Mouse (Mus musculus) macrophage (primary cell): Measurements from ENCODE around the gene Hic2. TPM values are rescaled to one million over a fixed set of nuclear protein-coding genes. Genes with fewer than 3 reads are reported as not detected.

Experiments used
- H3K27ac ChIP-seq: fragments of 350-480 bp; formaldehyde crosslinking; 2 replicates; pipeline ENCODE4 v1.9.0; 2021
- H3K36me3 ChIP-seq: fragments of 350-480 bp; formaldehyde crosslinking; 2 replicates; pipeline ENCODE4 v1.9.0; 2021; ENCODE audit errors: inconsistent target
- H3K4me3 ChIP-seq: fragments of 350-480 bp; formaldehyde crosslinking; 2 replicates; pipeline ENCODE4 v1.9.0; 2021; ENCODE audit errors: inconsistent target
- H3K79me2 ChIP-seq: fragments of 350-480 bp; formaldehyde crosslinking; 2 replicates; pipeline ENCODE4 v1.9.0; 2021; ENCODE audit errors: inconsistent target
- WGBS: methylation state at CpG from one replicate; pipeline ENCODE4 v1.1.7; 2026; ENCODE audit warnings: inconsistent platforms; ENCODE audit not compliant: missing documents; 5-methylcytosine and 5-hydroxymethylcytosine counted together
- polyA plus RNA-seq: library from polyadenylated mRNA; stranded (reverse); fragments of 250-400 nt; gene quantifications from 3 replicates; pipeline ENCODE4 v1.2.4, GENCODE M21; 2018; ENCODE audit warnings: inconsistent platforms

Hic2 gene
- polyA plus RNA-seq, 1 experiment from 2014 or later: 1.4 TPM

DNA sequence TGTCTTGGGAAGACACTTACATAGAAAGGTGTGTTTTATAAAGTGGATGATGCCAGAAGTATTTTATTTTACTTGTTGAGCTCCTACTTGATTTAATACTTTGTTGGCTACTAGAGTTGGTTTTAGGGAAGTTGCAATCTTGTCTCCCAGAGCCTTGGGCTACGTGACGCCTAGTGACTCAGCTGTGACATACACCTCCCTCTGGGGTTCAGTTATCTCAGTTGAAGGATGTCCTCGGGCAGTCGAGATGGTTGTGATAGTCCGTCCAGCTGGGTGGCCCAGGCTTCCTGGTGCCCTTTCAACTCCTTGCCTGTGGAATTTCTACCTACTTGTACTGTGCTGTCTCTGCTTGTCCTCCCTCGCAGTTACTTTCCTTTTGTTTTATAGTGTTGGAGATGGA lies 15.8 kb downstream of the Hic2 start:
- Histone ChIP-seq H3K36me3 (no peaks in the 10 kb centered on the region), H3K27ac (no peak overlapping the region), H3K4me3 (no peak overlapping the region), H3K79me2 (peaks cover 16% of the 10 kb centered on the region; the same call in 1 of the 2 replicates)
- 15% methylated on average over 6 of the region's 6 CpGs for WGBS

DNA sequence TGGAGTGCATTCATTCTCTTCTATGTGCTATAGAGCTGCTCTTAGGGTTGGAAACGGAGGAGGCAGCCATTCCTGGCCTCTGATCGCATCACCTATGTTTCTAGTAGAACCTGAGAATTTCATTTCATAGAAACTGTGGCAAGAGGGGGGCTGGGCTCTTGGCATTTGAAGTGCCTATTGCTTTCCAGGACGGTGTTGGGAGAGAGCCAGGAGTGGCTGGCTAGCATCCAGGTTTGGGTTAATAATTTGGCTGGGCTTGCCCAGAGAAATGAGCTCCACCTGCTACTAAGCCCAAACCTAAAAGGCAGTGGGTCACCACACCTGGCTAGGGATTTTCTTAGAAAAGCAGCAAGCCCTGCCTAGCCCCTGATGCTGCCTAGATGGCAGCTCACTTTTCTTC lies 18.2 kb downstream of the Hic2 start:
- Histone ChIP-seq H3K36me3 (no peaks in the 10 kb centered on the region), H3K79me2 (peaks cover 13% of the 10 kb centered on the region; the same call in 1 of the 2 replicates), H3K4me3 (no peak overlapping the region), H3K27ac (no peak overlapping the region)
- WGBS: 87% methylated on average over 3 of the region's 3 CpGs

GRCm38 (mm10) chr16:17252086-17252726 lies 18.8 kb downstream of the Hic2 start:
- no peak overlapping the region for H3K4me3 ChIP-seq
- H3K27ac ChIP-seq: no peak overlapping the region
- 83% methylated on average over 3 of the region's 3 CpGs for WGBS
- peaks cover 13% of the 10 kb centered on the region; the same call in 1 of the 2 replicates for H3K79me2 ChIP-seq
- no peaks in the 10 kb centered on the region for H3K36me3 ChIP-seq

DNA sequence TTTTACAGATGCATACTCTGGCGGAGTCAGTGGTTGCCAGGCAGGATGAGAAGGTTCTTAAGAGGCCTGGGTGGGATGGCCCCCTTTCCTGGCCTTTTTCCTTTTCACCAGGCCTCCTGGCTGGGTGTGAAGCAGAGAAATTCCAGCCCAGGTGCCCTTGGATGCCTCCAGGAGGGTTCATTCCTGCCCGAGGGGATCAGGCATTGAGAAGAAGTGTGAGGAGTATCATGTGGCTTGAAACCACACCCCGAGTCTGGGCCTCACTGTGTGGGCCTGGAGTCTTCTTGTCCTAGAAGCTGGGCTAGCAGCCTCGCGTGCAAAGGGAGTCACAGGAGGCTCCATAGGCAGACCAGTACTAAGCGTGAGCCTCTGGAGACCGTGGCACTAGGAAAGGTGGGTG lies 19.5 kb downstream of the Hic2 start:
- Histone ChIP-seq H3K4me3 (no peak overlapping the region), H3K79me2 (peaks cover 13% of the 10 kb centered on the region; the same call in 1 of the 2 replicates), H3K27ac (no peak overlapping the region), H3K36me3 (peaks cover 2% of the 10 kb centered on the region; the same call in 1 of the 2 replicates)
- WGBS: 95% methylated on average over 7 of the region's 7 CpGs

- 91% methylated on average over 4 of the region's 4 CpGs for WGBS
- H3K27ac ChIP-seq: no peak overlapping the region
- peaks cover 13% of the 10 kb centered on the region; the same call in 1 of the 2 replicates for H3K79me2 ChIP-seq
- H3K4me3 ChIP-seq: no peak overlapping the region
- H3K36me3 ChIP-seq: peaks cover 13% of the 10 kb centered on the region
These were observed 20.7 kb downstream of the Hic2 start for GRCm38 (mm10) chr16:17254005-17254597.

- peaks cover 13% of the 10 kb centered on the region for H3K36me3 ChIP-seq
- H3K4me3 ChIP-seq: no peak overlapping the region
- peaks cover 4% of the 10 kb centered on the region; the same call in 1 of the 2 replicates for H3K79me2 ChIP-seq
- WGBS: 93% methylated on average over 2 of the region's 2 CpGs
- no peak overlapping the region for H3K27ac ChIP-seq
These were observed 21.9 kb downstream of the Hic2 start for GRCm38 (mm10) chr16:17255270-17255669.

DNA sequence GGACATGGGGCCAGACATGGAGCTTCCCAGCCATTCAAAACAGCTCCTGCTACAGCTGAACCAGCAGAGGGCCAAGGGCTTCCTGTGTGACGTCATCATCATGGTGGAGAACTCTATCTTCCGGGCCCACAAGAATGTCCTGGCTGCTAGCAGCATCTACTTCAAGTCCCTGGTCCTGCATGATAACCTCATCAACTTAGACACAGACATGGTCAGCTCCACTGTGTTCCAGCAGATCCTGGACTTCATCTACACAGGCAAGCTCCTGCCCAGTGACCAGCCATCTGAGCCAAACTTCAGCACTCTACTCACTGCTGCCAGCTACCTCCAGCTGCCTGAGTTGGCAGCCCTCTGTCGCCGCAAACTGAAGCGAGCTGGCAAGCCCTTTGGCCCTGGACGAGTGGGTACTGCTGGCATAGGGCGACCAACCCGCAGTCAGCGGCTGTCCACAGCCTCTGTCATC lies 24.0 kb downstream of the Hic2 start:
- peaks cover 13% of the 10 kb centered on the region for H3K36me3 ChIP-seq
- H3K27ac ChIP-seq: no peak overlapping the region
- WGBS: 81% methylated on average over 9 of the region's 9 CpGs
- no peak overlapping the region for H3K4me3 ChIP-seq
- H3K79me2 ChIP-seq: no peaks in the 10 kb centered on the region

DNA sequence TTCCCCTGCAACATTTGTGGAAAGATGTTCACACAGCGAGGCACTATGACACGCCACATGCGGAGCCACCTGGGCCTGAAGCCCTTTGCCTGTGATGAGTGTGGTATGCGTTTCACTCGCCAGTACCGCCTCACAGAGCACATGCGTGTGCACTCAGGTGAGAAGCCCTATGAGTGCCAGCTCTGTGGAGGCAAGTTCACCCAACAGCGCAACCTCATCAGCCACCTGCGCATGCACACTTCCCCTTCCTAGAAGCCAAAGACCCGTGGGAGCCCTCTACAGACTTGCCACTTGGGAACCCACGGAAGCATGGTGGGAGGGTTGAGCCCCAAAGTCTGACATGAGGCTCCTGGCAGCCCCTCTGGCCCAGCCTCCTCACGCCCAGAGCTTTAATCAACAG lies 25.5 kb downstream of the Hic2 start:
- H3K27ac ChIP-seq: no peak overlapping the region
- peaks cover 13% of the 10 kb centered on the region for H3K36me3 ChIP-seq
- 88% methylated on average over 12 of the region's 12 CpGs for WGBS
- H3K4me3 ChIP-seq: no peak overlapping the region
- H3K79me2 ChIP-seq: no peaks in the 10 kb centered on the region

DNA sequence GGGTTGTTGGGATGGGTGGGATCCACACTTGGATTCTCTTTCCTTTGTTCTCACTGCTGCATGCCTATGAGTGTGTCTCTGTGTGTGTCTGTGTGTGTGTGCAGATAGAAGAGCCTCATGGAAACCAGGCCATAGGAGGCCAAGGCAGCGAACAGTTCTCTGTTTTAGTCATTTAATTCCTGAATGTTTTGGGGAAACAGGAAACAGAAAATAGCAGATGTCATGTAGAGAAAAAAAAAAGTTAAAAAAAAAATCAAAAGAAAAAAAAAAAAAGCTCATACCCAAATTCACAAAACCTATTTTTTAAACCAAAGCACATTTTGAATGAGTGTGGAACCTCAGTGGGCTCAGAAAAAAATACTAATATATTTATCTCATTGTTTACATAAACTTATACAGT lies 28.0 kb downstream of the Hic2 start:
- 67% methylated on average over 1 of the region's 1 CpGs for WGBS
- Histone ChIP-seq H3K79me2 (no peaks in the 10 kb centered on the region), H3K36me3 (peaks cover 13% of the 10 kb centered on the region), H3K27ac (no peak overlapping the region), H3K4me3 (no peak overlapping the region)

DNA sequence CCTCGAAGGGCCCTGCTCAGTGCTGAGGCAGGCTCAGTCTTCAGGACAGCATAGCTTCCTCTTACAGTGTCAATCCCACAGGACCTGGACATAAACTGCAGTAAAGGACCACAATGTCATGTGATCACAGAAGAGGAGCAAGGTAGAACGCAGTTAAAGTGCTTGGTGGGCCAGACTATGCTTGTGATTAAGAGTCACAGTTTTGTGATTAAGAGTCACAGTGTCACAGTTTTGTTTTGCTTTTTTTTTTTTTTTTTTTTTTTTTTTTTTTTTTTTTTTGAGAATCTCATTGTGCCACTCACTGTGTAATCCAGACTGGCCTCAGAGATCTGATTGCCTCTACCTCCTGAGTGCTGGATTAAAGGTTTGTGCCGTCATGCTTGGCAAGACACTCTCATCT lies 32.7 kb downstream of the Hic2 start:
- no peak overlapping the region for H3K4me3 ChIP-seq
- no peaks in the 10 kb centered on the region for H3K36me3 ChIP-seq
- 83% methylated on average over 3 of the region's 3 CpGs for WGBS
- no peak overlapping the region for H3K27ac ChIP-seq
- H3K79me2 ChIP-seq: no peaks in the 10 kb centered on the region

DNA sequence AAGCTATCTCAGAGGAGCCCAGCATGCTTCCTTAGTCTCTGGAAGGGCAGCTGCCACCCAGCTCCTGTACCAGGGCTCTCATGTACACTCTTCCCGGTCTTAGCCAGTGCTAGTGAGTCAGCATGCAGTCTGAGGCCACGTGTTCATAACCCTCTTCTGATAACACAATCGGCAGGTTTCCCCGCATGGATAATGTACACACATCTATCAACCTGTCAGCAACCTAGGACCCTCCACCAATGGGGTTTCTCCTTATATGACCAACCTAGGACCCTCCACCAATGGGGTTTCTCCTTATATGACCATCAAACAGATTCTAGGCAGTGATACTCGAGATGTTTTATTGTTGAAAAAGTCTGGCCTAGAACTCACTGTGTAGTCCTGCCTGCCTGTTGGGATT lies 34.6 kb downstream of the Hic2 start:
- Histone ChIP-seq H3K36me3 (no peaks in the 10 kb centered on the region), H3K27ac (no peak overlapping the region), H3K4me3 (no peak overlapping the region), H3K79me2 (no peaks in the 10 kb centered on the region)
- WGBS: 77% methylated on average over 5 of the region's 5 CpGs

DNA sequence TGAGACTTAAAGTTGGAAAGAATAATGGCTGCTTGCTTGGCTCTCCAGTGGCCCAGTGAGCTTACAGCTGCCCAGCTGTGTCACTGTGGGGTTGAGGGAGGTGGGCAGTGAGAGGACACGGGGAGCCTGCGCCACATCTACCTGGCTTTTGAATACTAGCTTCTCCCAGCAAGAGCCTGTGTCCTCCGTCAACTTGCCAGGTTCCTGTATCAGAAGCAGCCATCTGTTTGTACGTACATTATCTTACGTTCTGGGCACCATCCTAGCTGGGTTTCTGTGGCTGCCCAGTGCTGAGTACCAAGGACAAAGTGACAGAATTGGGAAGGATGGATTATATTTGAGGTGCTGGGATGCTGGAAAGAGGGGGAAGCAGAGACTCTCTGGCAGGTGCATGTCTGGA lies 36.5 kb downstream of the Hic2 start:
- Histone ChIP-seq H3K4me3 (no peak overlapping the region), H3K36me3 (no peaks in the 10 kb centered on the region), H3K79me2 (no peaks in the 10 kb centered on the region), H3K27ac (no peak overlapping the region)
- 93% methylated on average over 5 of the region's 5 CpGs for WGBS

DNA sequence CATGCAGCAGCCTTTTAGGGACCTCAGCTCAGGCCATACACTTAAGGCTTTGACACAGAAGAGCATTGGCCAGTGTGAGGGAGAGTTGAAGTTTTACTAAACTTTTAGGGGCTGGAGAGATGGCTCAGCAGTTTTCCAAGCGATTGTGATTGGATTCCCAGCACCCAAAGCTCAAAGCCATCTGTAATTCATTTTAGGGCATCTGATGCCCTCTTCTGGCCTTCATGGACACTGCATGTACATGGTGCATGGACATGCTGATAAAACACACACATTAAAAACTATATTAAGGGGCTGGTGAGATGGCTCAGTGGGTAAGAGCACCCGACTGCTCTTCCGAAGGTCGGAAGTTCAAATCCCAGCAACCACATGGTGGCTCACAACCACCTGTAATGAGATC lies 37.8 kb downstream of the Hic2 start:
- H3K36me3 ChIP-seq: no peaks in the 10 kb centered on the region
- WGBS: 76% methylated on average over 4 of the region's 4 CpGs

GRCm38 (mm10) chr16:17271856-17272255 lies 38.5 kb downstream of the Hic2 start:
- 80% methylated on average over 4 of the region's 6 CpGs for WGBS
- H3K4me3 ChIP-seq: no peak overlapping the region
- no peaks in the 10 kb centered on the region for H3K36me3 ChIP-seq
- no peak overlapping the region for H3K27ac ChIP-seq
- no peaks in the 10 kb centered on the region for H3K79me2 ChIP-seq

More for the DNA sequence above, 37.8 kb downstream of the Hic2 start:
- no peak overlapping the region for H3K4me3 ChIP-seq
- no peak overlapping the region for H3K27ac ChIP-seq
- H3K79me2 ChIP-seq: no peaks in the 10 kb centered on the region

DNA sequence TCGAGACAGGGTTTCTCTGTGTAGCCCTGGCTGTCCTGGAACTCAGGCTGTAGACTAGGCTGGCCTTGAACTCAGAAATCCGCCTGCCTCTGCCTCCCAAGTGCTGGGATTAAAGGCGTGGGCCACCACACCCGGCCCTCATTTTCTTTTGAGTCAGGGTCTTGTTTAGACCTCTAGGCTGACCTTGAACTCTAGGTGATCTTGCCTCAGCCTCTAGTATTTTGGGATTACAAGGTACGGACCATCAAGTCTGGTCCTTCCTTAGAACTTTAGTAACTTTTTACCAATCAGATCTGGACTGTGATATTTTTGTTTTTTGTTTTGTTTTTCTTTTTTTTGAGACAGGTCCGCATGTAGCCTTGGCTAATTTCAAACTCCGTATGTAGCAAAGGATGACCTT lies 42.3 kb downstream of the Hic2 start, which contains the start of gene Tmem191c:
Gene Tmem191c, plus strand, starts transcription at position 357 of the 400 bp plus-strand sequence.
- no peaks in the 10 kb centered on the region for H3K79me2 ChIP-seq
- peak within 1 kb of the TSS; percentile 24 for H3K4me3 ChIP-seq
- H3K36me3 ChIP-seq: peaks cover 10% of the 10 kb centered on the region; the same call in 1 of the 2 replicates
- H3K27ac ChIP-seq: no peak within 1 kb of the TSS
- 63% methylated on average over 7 of the region's 7 CpGs for WGBS
